Mouse (Mus musculus): Measurements from ENCODE around the gene Mr1.

- TF ChIP-seq POLR2A (IDR thresholded peaks at IDR 0.05; ENCODE audit: borderline replicate concordance, extremely low read depth, insufficient read depth, insufficient read length, poor library complexity, severe bottlenecking): peak; percentile 65
- TF ChIP-seq CTCF (IDR thresholded peaks at IDR 0.05; ENCODE audit: borderline replicate concordance, extremely low read depth, insufficient read depth, insufficient read length): no peak
Measured at GRCm38 (mm10) chr1:155083271-155084265, 63.0 kb downstream of the Mr1 start.
